Mouse (Mus musculus) frontal cortex, postnatal 10 days (tissue): ENCODE measurements around the gene Zkscan16.

ENCODE experiments used
- DNase-seq, 2 experiments: peaks; one replicate each; pipeline ENCODE4 v3.0.0; 2022; ENCODE audit warnings: low spot score in 2 of 2, mixed read lengths in 1 of 2

The Zkscan16 gene

DNA sequence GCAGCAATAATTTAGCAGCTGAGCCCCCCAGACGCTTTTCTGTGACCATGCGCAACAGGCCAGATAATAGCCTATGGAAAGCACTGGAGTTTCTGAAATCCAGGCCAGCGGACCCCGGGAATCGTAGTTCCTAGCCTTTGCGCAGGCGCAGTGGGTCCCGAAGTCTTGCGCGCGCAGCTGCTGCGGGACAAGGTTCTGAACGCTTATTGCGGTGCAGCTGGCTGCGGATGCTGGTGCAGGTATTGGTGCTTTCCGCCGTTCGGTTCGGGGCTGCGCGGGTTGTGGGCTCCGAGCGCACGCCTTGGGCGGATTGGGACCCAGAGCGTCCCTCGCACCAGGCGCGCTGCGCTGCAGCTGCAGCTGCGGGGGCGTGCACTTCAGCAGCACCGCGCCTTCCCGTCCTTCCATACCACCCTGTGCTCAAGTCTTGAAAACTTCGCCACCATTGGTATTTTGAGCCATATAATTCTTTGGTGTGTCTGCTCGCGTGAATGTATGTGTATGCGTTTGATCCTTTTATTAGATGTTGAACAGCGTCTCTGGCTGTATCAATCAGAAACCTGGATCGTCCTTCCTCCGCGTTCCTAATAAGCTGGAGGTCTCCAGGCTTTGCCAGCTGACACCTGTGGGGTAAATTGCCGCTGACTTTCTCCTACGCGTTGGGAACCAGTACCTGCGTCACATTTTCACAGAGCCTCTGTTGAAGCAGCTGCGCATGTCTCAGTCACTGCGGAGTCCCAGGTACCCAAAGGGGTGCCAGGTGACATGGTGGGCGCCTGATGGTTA, at the start of gene Zkscan16:
TSS of gene Zkscan16 (plus strand) at position 209 of the 786 bp plus-strand sequence.
- DNase-seq: peak; percentile 87 to 93

DNA sequence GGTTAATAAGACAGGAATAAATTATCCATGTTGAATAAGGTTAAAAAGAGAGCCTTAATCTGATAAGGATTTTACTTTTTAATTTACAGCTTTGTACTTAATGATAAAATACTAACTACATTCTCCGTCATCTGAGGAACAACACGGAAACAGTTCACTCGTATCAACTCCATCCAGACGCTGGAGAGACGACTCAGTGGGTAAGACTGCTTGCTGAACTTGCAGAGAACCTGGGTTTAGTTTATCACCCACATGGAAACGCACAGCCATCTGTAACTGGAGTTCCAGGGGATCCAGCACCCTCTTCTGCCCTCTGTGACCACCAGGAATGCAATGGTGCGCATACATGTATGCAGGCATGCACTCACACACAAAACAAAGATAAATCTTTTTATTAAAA, 49.0 kb upstream of the Zkscan16 start:
- no peak for DNase-seq

DNA sequence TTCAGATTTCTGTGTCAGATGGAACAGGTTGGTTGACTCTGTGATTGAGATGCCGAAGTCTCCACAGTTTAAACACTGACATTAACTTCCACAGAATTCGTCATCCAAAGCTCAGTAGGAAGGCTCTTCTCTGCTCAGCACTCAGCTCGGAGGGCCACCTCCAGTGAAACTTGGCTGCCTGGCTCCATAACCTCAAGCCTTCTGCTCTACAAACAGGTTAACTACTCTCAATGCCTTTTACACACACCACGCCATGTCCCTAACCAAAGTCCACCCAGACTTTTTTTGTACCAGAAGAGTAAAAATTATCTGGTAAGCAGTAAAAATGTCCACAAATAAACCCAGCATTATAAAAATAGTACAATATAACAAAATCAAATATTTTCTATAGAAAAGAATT, 46.0 kb upstream of the Zkscan16 start:
- DNase-seq: no peak

DNA sequence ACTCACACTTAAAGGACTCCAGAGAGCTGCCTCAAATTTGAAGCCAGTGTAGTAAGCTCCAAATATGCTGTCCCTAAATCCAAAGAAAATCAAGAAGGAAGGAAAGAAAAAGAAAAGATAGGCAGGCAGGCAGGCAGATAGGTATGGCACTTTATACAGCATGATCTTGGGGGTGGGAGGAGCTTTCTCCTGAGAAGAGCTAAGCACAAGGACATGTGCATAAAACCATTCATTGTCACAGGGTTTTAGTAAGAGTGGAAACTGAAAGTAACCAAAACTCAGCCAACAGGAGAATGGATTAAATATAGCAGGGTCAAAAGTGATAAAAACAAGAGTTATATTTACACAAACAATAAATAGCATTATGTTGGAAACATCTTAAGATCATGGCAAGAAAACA, 45.1 kb upstream of the Zkscan16 start:
- DNase-seq: no peak

DNA sequence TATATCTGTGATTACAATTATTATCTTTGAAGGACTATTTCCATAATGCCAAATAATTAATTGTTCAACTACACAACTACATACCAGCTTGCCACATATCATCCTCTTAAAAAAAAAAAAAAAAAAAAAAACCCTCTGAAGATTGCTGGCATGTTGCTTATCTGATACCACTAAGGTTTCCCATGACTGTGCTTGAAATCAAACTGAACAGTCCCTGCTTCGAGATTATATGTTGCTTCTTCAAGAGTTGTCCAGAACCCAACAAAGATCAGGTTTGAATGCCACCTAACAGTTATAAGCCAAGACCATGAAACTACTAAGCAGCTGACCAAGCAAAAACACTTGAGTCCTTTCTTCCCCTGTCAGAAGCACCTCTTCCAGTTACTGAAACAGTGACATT, 36.0 kb upstream of the Zkscan16 start:
- DNase-seq: no peak

DNA sequence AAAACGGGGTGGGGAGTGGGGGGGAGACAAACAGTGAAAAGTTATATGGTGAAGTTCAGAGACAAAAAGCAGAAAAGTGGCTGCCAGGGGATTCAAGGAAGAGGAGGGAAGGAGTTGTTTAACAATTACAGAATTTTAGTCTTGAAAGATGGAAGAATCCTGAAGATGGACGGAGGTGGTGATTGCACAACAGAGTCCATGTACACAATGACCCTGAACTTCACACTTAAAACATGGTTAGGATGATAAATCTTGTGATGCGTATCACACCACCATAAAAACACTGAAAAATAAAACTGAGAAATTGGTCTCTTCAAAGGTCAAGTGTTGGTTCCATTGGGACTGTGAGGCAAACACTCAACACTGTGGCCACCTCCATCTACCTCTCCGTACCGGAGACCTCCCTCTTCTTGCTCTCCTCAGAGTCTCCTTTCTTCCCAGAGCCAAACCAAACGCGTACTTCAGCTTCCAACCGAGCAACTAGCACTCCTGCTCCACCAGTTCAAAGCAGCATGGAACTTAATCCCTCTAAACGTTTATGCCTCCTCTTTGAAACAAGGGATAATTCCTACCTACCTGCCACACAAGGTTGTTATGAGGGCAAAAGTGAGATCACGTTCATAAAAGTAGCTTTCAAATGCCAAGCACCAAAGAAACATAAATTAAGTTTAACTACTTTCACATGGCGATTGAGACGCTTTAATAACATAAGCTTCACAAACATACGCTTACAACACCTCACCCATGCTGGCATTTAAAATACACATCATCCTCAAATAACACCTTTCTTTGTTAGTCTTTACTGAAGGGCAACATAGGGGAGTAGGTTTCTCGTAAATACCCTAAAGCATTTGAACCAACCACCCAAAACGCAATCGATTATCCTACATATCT, 33.0 kb upstream of the Zkscan16 start:
- no peak for DNase-seq

DNA sequence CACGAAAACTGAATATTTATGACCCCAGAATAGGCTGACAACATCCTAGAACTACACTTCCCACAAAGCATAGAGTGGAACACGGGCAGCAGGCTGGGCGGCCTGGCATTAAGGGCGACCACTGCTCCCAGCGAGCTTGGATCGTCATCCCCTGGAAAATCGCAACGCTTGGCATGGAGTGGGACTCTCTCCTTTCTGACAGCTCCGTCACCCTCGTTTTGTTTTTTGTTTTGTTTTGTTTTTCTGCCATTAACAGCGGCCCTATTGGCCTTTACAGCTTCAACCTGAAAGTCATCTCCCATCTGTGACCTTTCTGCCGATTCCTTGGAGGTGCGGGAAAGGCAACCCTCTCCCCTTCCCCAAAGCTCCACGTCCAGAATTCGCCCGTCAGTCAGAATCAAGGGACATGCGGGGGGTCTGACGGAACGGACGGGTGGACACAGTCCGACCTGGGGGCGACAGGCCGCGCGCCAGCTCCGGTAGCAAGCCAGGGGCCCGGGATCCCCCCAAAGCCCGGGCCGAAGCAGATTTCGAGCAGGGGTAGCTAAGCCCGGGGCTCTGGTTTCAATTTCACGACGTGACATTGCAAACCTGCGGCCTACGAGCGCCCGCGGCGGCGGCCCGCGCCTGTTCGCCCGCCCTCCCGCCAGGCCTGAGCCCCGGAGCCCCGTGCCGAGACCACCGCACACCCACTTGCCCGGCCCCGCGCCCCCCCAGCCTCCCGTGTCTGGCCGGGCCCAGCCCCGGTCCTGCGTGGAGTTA, 32.2 kb upstream of the Zkscan16 start:
- DNase-seq: peak; percentile 43 to 66

DNA sequence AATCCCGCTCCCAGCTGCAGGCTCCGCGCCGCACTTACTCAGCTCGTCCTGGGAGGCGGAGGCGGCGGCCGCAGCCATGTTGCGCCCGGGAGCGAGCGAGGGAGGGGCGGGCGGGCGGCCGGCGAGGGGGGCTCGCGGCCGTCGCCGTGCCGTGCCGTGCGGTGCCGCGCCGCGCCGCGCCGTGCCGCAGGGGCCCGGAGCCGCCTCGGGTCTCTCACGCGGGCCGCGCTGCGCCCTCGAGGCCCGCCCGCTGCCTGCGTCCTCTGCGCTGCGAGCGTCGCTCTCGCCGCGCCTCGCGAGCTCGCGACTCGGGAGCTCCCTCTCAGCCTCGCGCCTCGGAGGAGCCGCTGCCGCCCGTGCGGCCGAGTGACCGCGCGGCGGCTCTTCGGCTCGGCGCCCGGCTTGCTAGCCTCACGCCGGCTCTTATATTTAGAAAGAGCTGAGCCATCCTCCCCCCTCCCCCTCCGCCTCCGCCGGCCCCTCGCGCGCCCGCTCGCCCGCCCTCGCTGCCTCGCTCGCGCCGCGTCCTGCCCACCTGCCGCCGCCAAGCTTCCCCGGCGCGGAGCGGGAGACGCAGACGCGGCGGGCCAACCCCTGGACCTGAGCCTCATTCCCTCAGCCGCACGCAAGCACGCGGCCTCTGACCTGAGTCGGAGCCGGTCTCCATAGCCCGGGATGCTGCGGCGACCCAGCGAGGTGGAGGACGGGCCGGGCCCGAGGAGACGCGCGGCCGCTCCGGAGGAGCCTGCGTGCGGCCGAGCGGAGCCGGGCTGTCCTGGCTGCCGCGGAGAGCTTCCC, 31.4 kb upstream of the Zkscan16 start:
- DNase-seq: peak; percentile 40 to 56

DNA sequence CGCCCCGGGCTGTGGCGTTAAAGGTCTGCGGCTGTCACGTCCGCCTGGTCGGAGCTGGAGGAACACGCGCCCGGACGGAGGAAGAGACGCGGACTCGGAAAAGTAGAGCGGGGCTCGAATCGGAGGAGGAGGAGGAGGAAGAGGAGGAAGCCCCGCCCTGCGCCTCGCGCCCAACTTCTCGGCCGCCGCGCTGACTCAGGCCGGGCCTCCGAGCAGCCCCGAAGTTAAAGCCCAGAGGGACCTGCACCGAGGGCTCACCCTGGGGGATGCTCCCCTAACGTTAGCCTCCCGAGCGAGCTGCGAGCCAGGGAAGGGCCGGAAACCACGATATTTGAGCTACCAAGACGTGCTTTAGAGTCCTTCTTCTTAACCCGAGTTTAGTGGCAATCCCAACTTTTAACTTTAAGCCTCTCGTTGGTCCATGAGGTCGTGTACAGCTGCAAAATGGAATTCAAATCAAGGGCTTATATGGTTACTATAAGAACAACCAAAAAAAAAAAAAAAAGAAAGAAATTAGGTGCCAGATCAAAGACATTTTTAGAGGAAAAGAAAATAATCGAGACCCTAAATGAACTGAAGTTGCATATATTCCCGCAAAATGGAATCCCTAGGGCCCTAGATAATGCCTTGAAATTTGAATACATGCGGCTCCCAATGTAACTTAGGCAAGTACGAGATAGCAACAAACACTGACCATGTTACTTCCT, 30.6 kb upstream of the Zkscan16 start, which contains the start of gene Ecpas:
TSS of gene Ecpas (minus strand) at position 121 of the 707 bp plus-strand sequence.
- DNase-seq: peak; percentile 50 to 75

DNA sequence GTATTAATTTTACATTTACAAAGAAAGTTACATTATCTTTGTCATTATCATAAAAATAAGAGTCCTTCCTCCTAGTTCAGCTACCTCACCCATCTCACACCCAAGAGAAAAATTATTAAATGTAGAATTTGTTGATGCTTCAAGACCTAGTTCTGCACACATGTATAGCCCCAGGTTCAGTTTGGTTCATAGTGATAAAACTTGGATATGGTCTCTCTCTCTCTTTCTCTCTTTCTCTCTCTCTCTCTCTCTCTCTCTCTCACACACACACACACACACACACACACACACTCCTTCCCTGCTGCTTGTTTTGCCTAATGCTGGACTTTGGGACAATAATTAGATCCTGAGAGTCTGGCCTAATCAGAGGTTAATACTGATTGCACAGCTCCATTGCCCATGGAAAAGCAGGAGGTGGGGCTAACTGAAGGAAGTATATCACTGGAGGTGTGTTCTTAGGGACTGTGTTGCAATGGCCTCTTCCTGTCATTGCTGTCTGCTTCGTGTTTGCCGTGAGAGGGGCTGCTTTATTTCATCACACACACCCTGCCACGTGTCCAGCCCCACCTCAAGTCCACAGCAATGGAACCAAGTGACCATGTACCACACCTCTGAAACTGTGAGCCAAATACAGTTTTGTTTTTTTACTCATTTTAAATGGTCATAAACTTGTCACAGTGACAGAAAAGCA, 29.9 kb upstream of the Zkscan16 start:
- no peak for DNase-seq

DNA sequence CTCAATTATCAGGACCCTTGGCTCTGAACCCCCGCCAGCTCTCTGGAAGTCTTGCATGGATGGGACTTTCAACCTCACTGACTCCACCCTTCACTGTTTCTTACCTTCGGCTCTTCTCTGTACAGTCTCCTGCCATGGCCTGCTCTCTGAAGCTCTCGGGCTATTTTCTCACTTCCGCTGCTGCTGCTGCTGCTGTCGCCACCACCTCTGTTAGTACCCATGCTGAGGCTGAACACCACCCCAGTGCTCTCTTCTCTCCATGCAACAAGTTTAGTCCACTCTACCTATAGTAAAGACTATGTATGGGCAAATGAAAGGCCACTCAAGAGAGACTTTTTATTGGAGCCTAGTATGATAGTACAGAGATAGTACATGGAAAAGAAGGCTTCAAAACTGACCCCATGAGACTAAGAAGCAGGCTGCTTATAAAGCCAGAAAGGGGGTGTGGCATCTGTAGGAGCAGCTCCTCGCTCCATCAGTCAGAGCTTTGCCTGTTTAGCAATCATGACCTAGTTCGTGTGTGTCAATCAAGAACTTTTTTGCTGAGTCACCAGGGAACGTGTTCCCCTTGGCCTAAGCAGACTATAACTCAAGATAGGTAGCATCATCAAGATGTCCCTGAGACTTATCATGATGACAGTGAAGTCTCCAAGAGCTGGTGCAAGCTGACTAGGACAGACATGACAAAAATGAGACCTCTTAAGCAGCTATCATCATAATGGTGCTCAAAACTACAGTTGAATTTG, 28.2 kb upstream of the Zkscan16 start:
- DNase-seq: no peak

DNA sequence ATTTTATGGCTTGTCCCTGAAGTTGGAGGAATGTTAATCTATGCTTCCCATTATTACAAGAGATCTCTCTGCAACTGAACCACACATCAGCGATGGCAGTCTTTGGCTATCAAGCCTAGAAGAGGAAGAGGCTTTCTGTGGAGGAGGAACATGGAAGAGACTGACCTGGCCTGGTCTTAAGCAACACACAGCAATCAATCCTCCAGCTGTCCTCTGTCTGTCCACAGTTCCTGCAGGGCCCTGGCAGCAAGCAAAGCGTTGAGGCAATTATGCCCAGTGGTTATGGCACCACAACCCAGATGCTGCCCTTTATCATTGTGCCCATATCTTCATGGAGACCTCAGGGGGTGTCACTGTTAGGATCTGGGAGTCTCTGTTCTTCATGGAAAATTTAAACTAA, 19.5 kb upstream of the Zkscan16 start:
- DNase-seq: no peak

DNA sequence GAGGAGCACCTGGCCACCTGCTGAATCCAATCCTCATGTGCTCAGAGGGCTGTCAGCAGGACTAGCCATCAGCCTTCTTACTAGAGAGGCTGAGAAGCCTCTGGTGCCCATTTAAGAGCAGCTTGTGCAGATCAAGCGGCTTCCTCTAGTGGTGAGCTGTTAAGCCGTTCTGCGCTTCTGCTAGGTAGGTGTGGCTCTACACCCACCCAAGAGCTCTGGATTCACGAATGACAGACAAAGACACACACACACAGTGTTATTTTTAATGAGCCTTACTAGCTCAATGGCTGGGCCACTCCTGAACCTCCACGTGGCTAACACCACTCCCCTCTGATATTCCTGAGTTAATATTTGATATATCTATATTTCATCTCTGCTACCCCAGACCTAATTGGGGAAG, 17.8 kb upstream of the Zkscan16 start:
- no peak for DNase-seq

DNA sequence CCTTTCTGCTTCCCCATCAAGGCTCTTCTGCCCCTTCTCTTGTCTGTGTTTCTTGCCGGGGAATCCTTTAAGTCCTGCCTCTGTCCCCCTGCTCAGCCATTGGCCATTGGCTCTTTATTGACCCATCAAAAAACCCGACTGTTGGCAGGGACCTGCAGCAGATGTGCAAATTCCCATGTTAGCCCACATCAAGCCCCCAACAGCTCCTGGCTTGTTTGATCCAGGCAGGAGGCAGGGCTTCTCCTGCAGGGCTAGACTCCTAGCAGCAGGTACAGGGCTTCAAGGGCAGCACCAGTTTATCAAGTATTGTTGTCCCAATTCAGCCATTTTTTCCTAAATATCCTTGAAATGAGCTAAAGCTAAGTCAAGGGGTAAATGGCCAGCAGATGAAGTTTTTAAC, 17.3 kb upstream of the Zkscan16 start:
- no peak for DNase-seq

DNA sequence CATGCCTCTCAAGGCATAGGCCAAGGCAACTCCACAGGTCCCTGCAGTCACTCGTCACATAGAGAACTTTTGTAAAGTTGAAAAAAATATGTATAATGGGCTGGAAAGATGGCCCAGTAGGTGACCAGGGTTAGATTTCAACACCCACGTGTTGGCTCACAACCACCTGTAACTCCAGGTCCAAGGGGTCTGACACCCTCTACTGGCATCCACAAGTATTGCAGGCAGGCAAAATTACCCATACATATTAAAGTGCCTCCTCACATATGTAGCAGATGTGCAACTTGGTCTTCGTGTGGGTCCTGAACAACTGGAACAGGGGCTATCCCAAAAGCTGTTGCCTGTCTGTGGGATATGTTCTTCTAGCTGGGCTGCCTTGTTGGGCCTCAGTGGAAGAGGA, 15.8 kb upstream of the Zkscan16 start:
- no peak for DNase-seq

DNA sequence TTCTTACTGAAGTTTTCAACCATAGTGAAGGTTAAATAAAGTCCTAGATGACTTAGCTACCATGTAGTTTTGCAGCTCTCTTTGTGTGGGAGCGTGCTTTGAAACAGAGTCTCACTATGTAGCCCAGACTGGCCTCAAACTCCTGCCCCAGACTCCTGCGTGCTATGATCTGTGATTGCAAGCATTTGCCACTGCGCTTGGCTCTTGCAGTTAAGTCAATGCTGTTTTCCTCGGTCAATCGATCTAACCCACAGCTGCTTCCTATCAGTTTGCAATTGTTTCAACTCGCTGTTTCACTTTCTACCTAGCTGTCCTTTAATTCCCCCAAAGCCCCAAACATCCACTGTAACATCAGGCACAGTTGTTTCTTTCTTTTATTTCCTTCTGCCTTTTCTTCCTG, 10.9 kb upstream of the Zkscan16 start:
- no peak for DNase-seq

DNA sequence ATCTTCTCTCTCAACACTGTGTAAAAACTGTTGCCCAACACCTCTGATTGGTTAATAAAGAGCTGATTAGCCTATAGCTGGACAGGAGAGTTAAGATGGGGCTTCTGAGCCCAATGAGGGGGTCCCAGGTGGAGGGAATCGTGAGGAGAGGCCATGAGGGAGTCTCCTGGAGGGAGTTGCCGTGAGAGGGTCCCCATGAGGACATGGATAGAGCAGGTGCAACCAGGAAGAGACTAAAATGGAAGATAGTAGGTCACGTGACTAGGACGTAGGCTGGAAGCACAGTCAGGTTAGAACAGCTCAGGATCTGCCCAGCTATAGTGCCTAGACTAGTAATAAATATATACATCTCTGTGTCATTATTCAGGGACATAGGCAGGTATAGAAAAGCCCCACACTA, 9.1 kb upstream of the Zkscan16 start:
- no peak for DNase-seq

DNA sequence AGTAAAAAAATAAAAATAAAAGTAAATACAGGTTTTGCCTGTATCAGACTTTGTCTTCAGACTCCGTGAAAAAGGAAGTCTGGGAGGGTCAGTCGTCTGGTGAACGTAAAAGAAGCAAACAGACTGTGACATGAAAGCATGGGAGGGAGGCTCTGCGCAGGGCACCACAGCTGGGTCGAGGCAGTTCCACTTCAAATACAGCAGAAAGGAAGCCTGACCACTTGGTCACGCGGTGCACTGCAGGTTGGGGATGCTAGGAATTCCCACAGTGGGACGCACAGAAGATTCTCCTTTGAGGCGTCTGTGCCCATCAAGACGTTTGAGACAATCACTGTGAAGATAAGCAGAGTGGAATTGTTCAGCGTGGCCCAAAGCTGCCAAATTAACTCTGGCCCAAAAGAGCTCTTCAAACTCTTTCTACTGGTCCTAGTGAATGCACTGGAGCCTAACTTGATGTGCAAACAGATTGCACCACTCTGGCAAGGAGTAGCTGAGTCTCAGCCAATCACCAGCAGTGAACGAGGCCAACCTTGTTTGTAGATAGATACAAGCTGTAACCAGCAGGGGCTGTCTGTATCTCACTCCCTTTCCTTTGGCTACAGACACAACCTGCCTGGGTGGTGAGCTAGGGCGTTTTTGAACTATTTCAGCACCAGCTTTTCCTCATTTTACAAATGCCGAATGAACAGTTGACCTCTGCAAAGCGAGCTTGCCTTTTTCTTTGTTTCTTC, 8.5 kb upstream of the Zkscan16 start:
- DNase-seq: peak in 1 of 2 experiments; percentile 12

DNA sequence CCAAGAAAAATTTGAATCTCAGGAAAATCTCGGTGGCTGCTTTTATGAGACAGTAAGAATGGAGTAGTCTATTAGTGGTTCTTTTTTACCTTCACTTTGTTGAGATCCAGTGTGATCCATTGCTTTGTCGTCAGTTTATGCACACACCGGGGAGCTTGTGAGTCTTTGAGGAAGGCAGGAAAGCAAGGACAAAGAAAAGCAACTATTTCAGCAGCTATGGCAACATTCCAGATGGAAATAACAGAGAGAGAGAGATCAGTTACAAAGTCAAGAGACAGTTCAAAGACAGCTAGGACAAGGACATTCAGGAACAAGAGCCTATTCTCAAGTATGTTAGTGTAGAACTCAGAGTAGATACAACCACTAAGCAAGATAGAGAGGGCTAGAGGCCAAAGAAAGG, 7.6 kb upstream of the Zkscan16 start:
- no peak for DNase-seq
